Mouse (Mus musculus) embryonic fibroblast, embryonic 13.5 days (primary cell): ENCODE measurements around the gene Lmod3.

ENCODE experiments used
- CTCF ChIP-seq: IDR thresholded peaks from 2 replicates; pipeline ENCODE4 v1.5.1; 2011; ENCODE audit warnings: mild to moderate bottlenecking, control low read depth, low read length, moderate library complexity, borderline replicate concordance; ENCODE audit not compliant: insufficient read depth
- POLR2A ChIP-seq: IDR thresholded peaks from 2 replicates; pipeline ENCODE4 v1.6.1; 2011; ENCODE audit warnings: low read depth, mild to moderate bottlenecking, control low read depth, low read length, moderate library complexity

GRCm38 (mm10) chr6:97236088-97236487 is 16.5 kb downstream of the Lmod3 start:
- TF ChIP-seq CTCF (no peak), POLR2A (no peak)
